Mouse (Mus musculus) ES-E14 (cell line): Measurements from ENCODE around the gene Grk1. TPM values are rescaled to one million over a fixed set of nuclear protein-coding genes. Genes with fewer than 3 reads are reported as not detected.
A peak's percentile ranks its signal among the peaks of the same experiment; 100 is the strongest.

Source experiments
- DNase-seq: peaks from one replicate; pipeline ENCODE4 v3.0.0-alpha.2; 2013; ENCODE audit warnings: low read depth, low spot score
- H3K27ac ChIP-seq: 2 replicates; pipeline ENCODE4 v1.5.1; 2012; ENCODE audit warnings: low read depth, mild to moderate bottlenecking, low read length, moderate library complexity, mixed read lengths; ENCODE audit not compliant: poor library complexity, insufficient read depth, severe bottlenecking
- H3K36me3 ChIP-seq: 2 replicates; pipeline ENCODE4 v1.6.1; 2012; ENCODE audit warnings: mild to moderate bottlenecking, low read length, moderate library complexity, mixed read lengths; ENCODE audit not compliant: control insufficient read depth, poor library complexity, insufficient read depth, severe bottlenecking
- H3K4me1 ChIP-seq, 2 experiments: fragments of 150-350 bp in 1 of 2; sonication (generic) in 1 of 2; 2 replicates each; pipeline ENCODE4 v1.6.1; 2012; ENCODE audit warnings: low read length in 2 of 2, mild to moderate bottlenecking in 1 of 2, mixed read lengths in 1 of 2; ENCODE audit not compliant: control insufficient read depth in 2 of 2, insufficient read depth in 2 of 2, poor library complexity in 1 of 2
- H3K4me3 ChIP-seq, 2 experiments: fragments of 150-350 bp in 1 of 2; sonication (generic) in 1 of 2; 2 replicates each; pipeline ENCODE4 v1.5.1; 2012; ENCODE audit warnings: low read length in 2 of 2, low read depth in 1 of 2, mild to moderate bottlenecking in 1 of 2, mixed read lengths in 1 of 2; ENCODE audit not compliant: insufficient read depth in 1 of 2, poor library complexity in 1 of 2, severe bottlenecking in 1 of 2
- H3K9ac ChIP-seq: 2 replicates; pipeline ENCODE4 v1.6.1; 2012; ENCODE audit warnings: low read depth, mild to moderate bottlenecking, low read length, mixed read lengths; ENCODE audit not compliant: poor library complexity, insufficient read depth, severe bottlenecking
- H3K9me3 ChIP-seq: fragments of 150-350 bp; sonication (generic); 2 replicates; pipeline ENCODE4 v1.6.1; 2012; ENCODE audit warnings: low read depth, mild to moderate bottlenecking, low read length; ENCODE audit not compliant: control insufficient read depth, insufficient read depth
- CHD2 ChIP-seq: IDR thresholded peaks from 2 replicates; pipeline ENCODE4 v1.6.1; 2014; ENCODE audit warnings: mild to moderate bottlenecking, low read depth, low read length, inconsistent platforms
- HCFC1 ChIP-seq: IDR thresholded peaks from 2 replicates; pipeline ENCODE4 v1.6.1; 2012; ENCODE audit warnings: low read length, inconsistent platforms, borderline replicate concordance; ENCODE audit not compliant: insufficient read depth
- MAFK ChIP-seq: IDR thresholded peaks from 2 replicates; pipeline ENCODE4 v1.6.1; 2014; ENCODE audit warnings: mild to moderate bottlenecking, low read depth, low read length, inconsistent platforms; ENCODE audit not compliant: insufficient read depth
- ZC3H11A ChIP-seq: IDR thresholded peaks from 2 replicates; pipeline ENCODE4 v1.6.1; 2012; ENCODE audit warnings: low read depth, mild to moderate bottlenecking, inconsistent platforms, low read length, borderline replicate concordance
- ZNF384 ChIP-seq: IDR thresholded peaks from 2 replicates; pipeline ENCODE4 v1.6.1; 2012; ENCODE audit warnings: low read depth, low read length, inconsistent platforms
- in situ Hi-C, 2 experiments: fragments of 600-800 bp; cut with MboI; formaldehyde crosslinking; loops; one replicate each; pipeline ENCODE4 v1.15.1; 2025; ENCODE audit warnings: low sequenced_read_pairs in 2 of 2, inconsistent platforms in 1 of 2; ENCODE audit not compliant: unreplicated experiment in 2 of 2
- total RNA-seq: library from RNA; depleted of rRNA; stranded (reverse); fragments of 300-350 nt; gene quantifications from 2 replicates; pipeline ENCODE4 v1.2.3, GENCODE M21; 2012; rRNA removed

Gene Grk1
- 0.04 and 0.05 TPM in 2 replicates for total RNA-seq

DNA sequence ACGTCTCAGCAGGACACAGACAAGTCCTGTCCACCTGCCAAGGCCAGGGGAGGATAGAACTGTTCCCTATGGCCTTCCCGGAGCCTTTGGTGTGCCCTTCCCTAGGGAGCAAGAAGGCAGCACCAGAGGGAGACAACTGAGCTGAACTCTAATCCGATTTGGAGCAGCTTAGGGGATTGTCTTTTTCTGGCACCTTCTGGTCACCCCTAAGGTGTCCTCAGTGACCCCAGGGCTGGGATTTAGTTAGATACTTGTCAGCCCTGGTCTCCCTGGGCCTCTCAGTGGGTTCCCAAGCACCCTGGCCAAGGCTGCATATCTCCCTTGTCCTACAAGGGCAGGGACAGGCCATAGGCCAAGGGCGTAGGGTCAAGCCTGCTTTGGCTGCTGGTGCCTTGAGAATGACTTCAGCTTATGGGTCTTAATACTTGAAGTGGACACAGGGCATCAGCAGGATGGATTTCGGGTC lies at the start of gene Grk1:
Grk1 (plus strand) TSS at position 416 of the 466 bp plus-strand sequence.
- Histone ChIP-seq H3K4me1 (no peaks in the 10 kb centered on the region), H3K4me3 (no peak within 1 kb of the TSS), H3K9me3 (no peaks in the 10 kb centered on the region), H3K36me3 (no peaks in the 10 kb centered on the region), H3K9ac (no peak within 1 kb of the TSS), H3K27ac (no peak within 1 kb of the TSS)
- in situ Hi-C loops, result loop anchor here in 1 of 2 experiments (25.0 kb wide), 1 partner anchor 358 kb away; the partner anchor contains the start of gene Cdc16
- TF ChIP-seq MAFK, result no peak
- no peak for TF ChIP-seq ZC3H11A
- TF ChIP-seq ZNF384, result no peak
- TF ChIP-seq HCFC1, result no peak
- TF ChIP-seq CHD2, result no peak
- DNase-seq, result no peak

DNA sequence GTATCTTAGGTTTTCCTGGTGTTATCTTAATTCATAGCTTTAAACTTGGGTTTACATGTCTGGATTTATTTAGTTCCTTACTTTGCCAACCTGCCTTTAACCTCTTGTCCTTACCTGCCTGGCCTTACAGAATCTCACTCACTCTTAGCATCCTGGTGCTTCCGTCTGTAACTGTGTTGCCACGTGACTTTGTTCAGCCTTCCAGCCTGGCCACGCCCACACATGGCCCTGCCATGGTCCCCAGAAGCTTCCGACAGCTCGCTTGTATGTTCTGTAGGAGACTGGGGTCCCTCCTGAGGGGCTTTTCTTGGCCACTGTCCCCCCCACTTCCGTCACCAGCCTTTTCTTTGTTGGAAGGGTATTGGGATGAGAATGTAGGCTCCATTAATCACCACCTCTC lies 48.7 kb upstream of the Grk1 start:
- Histone ChIP-seq H3K9ac (no peak overlapping the region), H3K27ac (no peak overlapping the region), H3K36me3 (peaks cover 86% of the 10 kb centered on the region), H3K4me3 (no peak overlapping the region), H3K4me1 (peaks cover 2 to 5% of the 10 kb centered on the region in 2 experiments; a peak in 2 of 4 replicates), H3K9me3 (no peaks in the 10 kb centered on the region)
- TF ChIP-seq ZNF384, result no peak
- no peak for TF ChIP-seq ZC3H11A
- no peak for TF ChIP-seq MAFK
- TF ChIP-seq HCFC1, result no peak
- no peak for TF ChIP-seq CHD2
- DNase-seq, result no peak
- in situ Hi-C loops, result no loop called here

DNA sequence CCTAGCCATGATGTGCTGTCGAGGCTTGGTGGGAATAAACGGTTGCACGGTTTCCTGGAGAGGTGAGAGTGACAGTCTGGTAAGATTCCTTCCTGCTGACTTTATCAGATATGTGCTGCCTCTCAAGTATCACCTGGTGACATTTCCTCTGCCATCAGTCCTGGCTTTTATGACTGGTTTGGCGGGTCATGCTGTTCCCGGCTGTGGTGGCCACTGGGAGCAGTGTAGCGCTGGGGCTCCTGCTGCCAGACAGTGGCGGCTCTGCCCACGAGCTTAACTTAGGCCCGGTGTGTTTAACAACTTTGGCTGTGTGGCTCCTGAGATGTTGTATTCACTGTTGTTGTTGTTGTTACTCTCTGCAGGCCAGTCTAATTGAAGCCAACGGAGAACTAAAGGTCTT lies 48.2 kb upstream of the Grk1 start:
- TF ChIP-seq ZNF384 (no peak), MAFK (no peak), ZC3H11A (no peak)
- H3K9me3 ChIP-seq, result no peaks in the 10 kb centered on the region
- in situ Hi-C loops, result no loop called here
- peaks cover 2 to 5% of the 10 kb centered on the region in 2 experiments; a peak in 2 of 4 replicates for H3K4me1 ChIP-seq
- H3K27ac ChIP-seq, result no peak overlapping the region
- H3K36me3 ChIP-seq, result peaks cover 85% of the 10 kb centered on the region
- no peak overlapping the region for H3K9ac ChIP-seq
- DNase-seq, result no peak
- H3K4me3 ChIP-seq, result no peak overlapping the region

DNA sequence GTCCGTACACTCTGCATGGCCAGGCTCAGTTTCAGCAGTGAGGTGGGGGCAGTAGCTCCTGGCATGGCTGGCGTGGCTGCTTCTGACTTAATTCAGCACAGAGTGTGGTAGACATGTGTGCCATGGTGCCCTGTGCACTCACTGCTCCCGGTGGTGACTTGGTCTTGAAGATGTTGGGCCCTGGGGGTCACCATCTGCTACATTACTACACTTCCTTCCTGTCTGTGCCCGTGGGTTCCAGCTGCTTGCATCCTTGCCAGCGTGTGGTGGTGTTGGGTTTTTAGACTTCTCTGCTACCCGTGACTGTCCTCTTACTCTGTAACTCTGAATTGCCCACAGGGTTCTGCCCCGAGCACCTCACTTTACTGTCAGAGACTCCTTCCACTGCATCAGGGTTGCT lies 44.7 kb upstream of the Grk1 start:
- Histone ChIP-seq H3K4me3 (no peak overlapping the region), H3K9me3 (no peaks in the 10 kb centered on the region), H3K9ac (no peak overlapping the region), H3K27ac (no peak overlapping the region), H3K4me1 (peaks cover 2% of the 10 kb centered on the region in 2 experiments; a peak in 2 of 4 replicates), H3K36me3 (peaks cover 76% of the 10 kb centered on the region)
- in situ Hi-C loops, result no loop called here
- TF ChIP-seq ZC3H11A, result no peak
- TF ChIP-seq MAFK, result no peak
- no peak for TF ChIP-seq HCFC1
- TF ChIP-seq ZNF384, result no peak
- no peak for TF ChIP-seq CHD2
- DNase-seq, result no peak

DNA sequence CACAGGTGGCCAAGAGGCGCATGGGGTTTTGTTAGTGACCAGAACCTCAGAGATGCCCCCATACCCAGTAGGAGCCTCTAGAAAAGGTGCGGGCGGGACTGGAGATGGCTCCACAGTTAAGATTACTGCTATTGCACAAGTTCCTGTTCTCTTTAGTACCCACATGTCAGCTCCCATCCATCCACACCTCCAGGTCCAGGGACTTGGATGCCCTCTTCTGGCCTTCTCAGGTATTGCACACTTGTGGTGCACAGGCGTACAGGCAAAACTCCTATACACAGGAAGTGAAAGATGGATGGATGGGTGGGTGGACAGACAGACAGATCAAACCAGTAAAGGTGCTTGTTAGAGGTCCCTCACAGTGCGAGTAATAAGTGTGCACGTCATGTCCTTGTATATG lies 43.0 kb upstream of the Grk1 start:
- Histone ChIP-seq H3K4me3 (no peak overlapping the region), H3K36me3 (peaks cover 73% of the 10 kb centered on the region), H3K27ac (no peak overlapping the region), H3K9me3 (no peaks in the 10 kb centered on the region), H3K4me1 (no peaks in the 10 kb centered on the region; a peak in 1 of 4 replicates), H3K9ac (no peak overlapping the region)
- in situ Hi-C loops, result no loop called here
- peak; percentile 65 for DNase-seq
- TF ChIP-seq CHD2, result no peak
- no peak for TF ChIP-seq ZC3H11A
- no peak for TF ChIP-seq MAFK
- TF ChIP-seq ZNF384, result no peak
- no peak for TF ChIP-seq HCFC1
